Mouse (Mus musculus): ENCODE data around the gene 1190005I06Rik. TPM values are rescaled to one million over a fixed set of nuclear protein-coding genes. Genes with fewer than 3 reads are reported as not detected.

Gene 1190005I06Rik
- total RNA-seq, 2 experiments from 2014 or later: 3.1 to 3.4 TPM

- peak in 1 of 2 experiments; percentile 36 for DNase-seq
- intact Hi-C loops (cut with DNase I): no loop called here
These were observed 21.0 kb upstream of the 1190005I06Rik start, which contains the start of gene Emc8 for GRCm38 (mm10) chr8:120668374-120668905. Gene Emc8, minus strand, starts transcription at chr8:120668573.

- peak; percentile 89 to 93 for DNase-seq
- intact Hi-C loops (cut with DNase I): no loop called here
These were observed 20.3 kb upstream of the 1190005I06Rik start, which contains the start of the genes Gm27021 and Cox4i1 for GRCm38 (mm10) chr8:120667561-120668373. Gene Gm27021, minus strand, starts transcription at chr8:120668079. Gene Cox4i1, plus strand, starts transcription at chr8:120668222.

GRCm38 (mm10) chr8:120666807-120667470, 19.5 kb upstream of the 1190005I06Rik start:
- intact Hi-C loops (cut with DNase I): no loop called here

GRCm38 (mm10) chr8:120665726-120666455, 18.5 kb upstream of the 1190005I06Rik start:
- DNase-seq: no peak
- intact Hi-C loops (cut with DNase I): no loop called here

More at GRCm38 (mm10) chr8:120666807-120667470, 19.5 kb upstream of the 1190005I06Rik start:
- no peak for DNase-seq

- DNase-seq: no peak
- intact Hi-C loops (cut with DNase I): no loop called here
These were observed 17.1 kb upstream of the 1190005I06Rik start for GRCm38 (mm10) chr8:120664566-120664965.

- intact Hi-C loops (cut with DNase I): no loop called here
- no peak for DNase-seq
These were observed 10.0 kb upstream of the 1190005I06Rik start for GRCm38 (mm10) chr8:120657415-120657814.

GRCm38 (mm10) chr8:120656322-120657052, 9.1 kb upstream of the 1190005I06Rik start:
- intact Hi-C loops (cut with DNase I): no loop called here
- no peak for DNase-seq

GRCm38 (mm10) chr8:120644663-120645062, 2.8 kb downstream of the 1190005I06Rik start:
- DNase-seq: peak; percentile 72 to 77
- intact Hi-C loops (cut with DNase I): no loop called here

- intact Hi-C loops (cut with DNase I): no loop called here
- no peak for DNase-seq
These were observed 5.3 kb downstream of the 1190005I06Rik start for GRCm38 (mm10) chr8:120642031-120642662.

- intact Hi-C loops (cut with DNase I): no loop called here
- no peak for DNase-seq
These were observed 6.2 kb downstream of the 1190005I06Rik start for GRCm38 (mm10) chr8:120641245-120641644.

GRCm38 (mm10) chr8:120634329-120634839, 13.0 kb downstream of the 1190005I06Rik start:
- intact Hi-C loops (cut with DNase I): no loop called here
- DNase-seq: peak; percentile 45 to 63

GRCm38 (mm10) chr8:120633665-120634271, 13.7 kb downstream of the 1190005I06Rik start:
- DNase-seq: no peak
- intact Hi-C loops (cut with DNase I): no loop called here

- no peak for DNase-seq
- intact Hi-C loops (cut with DNase I): no loop called here
These were observed 14.3 kb downstream of the 1190005I06Rik start for GRCm38 (mm10) chr8:120632969-120633664.

GRCm38 (mm10) chr8:120631441-120632375, 15.7 kb downstream of the 1190005I06Rik start:
- DNase-seq: no peak
- intact Hi-C loops (cut with DNase I): no loop called here

- intact Hi-C loops (cut with DNase I): no loop called here
- no peak for DNase-seq
These were observed 16.6 kb downstream of the 1190005I06Rik start for GRCm38 (mm10) chr8:120630848-120631247.

GRCm38 (mm10) chr8:120630031-120630430, 17.4 kb downstream of the 1190005I06Rik start:
- intact Hi-C loops (cut with DNase I): no loop called here
- DNase-seq: no peak

GRCm38 (mm10) chr8:120627298-120627697, 20.1 kb downstream of the 1190005I06Rik start:
- DNase-seq: no peak
- intact Hi-C loops (cut with DNase I): no loop called here

All from heart, postnatal 36 days (tissue).